Mouse (Mus musculus): ENCODE measurements around the gene Msh2.
A peak's percentile ranks its signal among the peaks of the same experiment; 100 is the strongest.
"Not testable (repeated sequence)": the region's sequence is repeated elsewhere in the genome, so short reads cannot be mapped to it uniquely, and the experiment has no call there.

Gene Msh2

DNA sequence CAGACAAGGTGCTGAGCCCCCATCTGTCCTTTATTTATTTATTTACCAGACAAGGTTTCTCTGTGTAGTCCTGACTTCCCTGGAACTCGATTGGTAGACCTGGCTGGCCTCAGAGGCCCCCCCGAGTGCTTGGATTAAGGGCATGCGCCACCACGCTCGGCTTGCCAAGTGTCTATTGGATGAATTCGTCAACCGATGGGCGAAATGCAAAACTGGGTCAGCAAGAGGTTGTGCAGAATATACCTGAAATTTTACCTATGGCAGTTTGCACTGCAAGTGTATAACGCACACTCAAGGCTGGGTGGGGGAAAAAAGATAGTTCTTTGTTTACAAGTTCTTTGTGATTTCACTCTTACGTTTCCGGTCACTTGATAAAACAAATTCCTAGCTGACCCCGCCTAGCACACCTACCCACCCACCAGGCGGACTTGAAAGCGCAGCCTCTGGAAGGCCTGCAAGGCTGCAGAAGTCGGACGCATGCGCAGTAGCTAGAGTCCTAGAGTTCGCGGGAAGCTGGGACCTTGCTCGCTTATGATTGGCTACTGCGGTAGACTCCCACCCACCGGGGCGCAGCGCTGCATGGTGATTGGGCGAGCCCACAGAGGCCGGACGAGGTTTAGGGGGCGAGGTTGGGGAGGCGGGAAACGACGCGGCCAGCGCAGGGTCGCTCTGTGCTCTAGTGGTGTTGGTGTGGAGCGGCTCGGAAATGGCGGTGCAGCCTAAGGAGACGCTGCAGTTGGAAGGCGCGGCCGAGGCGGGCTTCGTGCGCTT is at the start of gene Msh2:
TSS of gene Msh2 (plus strand) at position 441 of the 771 bp plus-strand sequence.
- DNase-seq: peak; percentile 97

- no peak for DNase-seq
Measured at GRCm38 (mm10) chr17:87625510-87626086, 46.5 kb upstream of the Msh2 start.

- DNase-seq: no peak
Measured at GRCm38 (mm10) chr17:87628144-87628543, 44.0 kb upstream of the Msh2 start.

DNA sequence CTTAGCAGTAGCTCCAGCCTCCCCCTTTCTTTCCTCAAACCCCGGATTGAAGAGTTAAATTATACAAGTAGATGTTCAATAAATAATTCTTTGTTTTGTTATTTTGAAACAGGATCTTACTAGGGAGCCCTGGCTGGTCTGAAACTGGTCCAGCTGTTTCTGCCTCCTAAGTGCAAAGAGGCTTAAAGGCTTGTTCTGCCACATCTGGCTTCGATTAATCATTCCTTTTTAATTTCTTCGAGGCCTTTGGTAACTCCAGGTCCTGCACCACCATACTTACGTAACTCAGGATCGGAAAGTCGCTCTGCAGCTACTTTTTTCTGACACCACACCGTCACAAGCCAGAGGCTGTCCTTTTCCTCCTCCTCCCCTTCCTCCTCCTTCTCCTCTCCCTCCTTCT is 43.4 kb upstream of the Msh2 start:
- DNase-seq: no peak

DNA sequence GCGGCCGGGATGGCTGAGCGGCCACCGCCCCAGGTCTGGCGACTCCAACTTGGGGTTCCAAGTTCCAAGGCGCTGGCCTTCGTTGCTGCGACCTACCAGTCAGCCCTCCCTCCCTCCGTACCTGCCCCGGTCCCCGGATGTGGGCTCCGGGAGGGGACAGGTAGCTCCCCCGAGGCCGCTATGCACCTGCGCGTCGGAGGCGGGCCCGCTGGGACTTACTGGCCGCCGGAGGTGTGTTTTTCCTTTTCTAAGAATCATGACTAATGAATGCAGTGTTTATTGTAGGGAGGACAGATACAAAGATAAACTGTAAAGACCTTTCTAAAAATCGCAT is 35.1 kb upstream of the Msh2 start:
- DNase-seq: no peak

- no peak for DNase-seq
Measured at GRCm38 (mm10) chr17:87639242-87639641, 32.9 kb upstream of the Msh2 start.

DNA sequence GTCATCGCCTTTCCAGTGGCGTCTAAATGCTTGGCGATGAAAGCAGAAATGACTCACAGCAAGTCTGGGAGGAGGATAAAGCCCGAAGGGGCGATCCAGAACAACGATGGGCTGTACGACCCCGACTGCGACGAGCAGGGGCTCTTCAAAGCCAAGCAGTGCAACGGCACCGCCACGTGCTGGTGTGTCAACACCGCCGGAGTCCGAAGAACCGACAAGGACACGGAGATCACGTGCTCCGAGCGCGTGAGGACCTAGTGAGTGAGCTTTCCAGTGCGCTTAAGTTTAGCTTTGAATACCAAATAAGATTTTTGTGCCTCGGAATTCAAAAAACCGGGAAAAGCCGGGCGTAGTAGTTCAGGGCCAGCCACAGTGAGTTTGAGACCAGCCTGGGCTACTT is 31.9 kb upstream of the Msh2 start:
- DNase-seq: no peak

- no peak for DNase-seq
Measured at GRCm38 (mm10) chr17:87641006-87641405, 31.1 kb upstream of the Msh2 start.

GRCm38 (mm10) chr17:87642744-87643143 is 29.4 kb upstream of the Msh2 start:
- DNase-seq: no peak

DNA sequence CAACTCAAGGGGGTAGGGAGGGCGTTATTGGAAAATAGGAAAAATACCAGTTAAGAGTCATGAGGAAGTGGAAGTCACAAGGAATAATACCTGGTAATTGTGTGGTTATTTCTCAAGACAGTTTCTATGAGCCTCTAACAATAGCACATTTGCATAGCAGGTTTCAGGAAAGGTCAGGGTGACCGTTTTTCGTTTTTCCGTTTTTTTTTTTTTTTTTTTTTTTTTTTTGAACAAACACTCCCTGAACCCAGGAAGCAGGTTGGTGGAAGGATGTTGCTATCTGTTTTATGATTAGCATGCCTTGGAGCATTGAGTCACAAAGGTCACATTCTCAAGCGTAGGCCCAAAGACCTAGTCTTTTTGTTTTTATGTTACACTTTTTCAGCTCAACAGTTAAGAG is 16.5 kb upstream of the Msh2 start:
- not testable (repeated sequence) for DNase-seq

DNA sequence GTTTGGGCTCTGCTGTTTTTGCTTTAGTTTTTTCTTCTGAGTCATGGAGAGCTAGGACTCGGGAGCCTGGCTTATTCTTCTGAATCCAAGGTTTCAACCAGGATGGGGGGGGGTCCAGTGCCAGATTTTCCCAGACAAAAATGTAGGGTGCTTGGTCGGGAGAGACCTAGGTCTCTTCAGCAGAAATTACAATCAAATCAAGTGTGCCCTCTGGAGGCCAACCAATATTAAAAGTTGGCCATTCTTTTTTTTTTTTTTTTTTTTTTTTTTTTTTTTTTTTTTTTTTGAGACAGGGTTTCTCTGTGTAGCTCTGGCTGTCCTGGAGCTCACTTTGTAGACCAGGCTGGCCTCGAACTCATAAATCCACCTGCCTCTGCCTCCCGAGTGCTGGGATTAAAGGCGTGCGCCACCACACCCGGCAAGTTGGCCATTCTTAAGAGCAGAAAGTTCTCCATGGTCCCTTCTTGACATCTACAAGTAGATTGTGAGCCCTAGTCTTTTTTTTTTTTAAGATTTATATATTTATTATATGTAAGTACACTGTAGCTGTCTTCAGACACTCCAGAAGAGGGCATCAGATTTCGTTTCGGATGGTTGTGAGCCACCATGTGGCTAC is 10.1 kb upstream of the Msh2 start:
- DNase-seq: not testable (repeated sequence)

GRCm38 (mm10) chr17:87664238-87664637 is 7.9 kb upstream of the Msh2 start:
- no peak for DNase-seq

- peak; percentile 46 for DNase-seq
Measured at GRCm38 (mm10) chr17:87665066-87665822, 6.9 kb upstream of the Msh2 start.

DNA sequence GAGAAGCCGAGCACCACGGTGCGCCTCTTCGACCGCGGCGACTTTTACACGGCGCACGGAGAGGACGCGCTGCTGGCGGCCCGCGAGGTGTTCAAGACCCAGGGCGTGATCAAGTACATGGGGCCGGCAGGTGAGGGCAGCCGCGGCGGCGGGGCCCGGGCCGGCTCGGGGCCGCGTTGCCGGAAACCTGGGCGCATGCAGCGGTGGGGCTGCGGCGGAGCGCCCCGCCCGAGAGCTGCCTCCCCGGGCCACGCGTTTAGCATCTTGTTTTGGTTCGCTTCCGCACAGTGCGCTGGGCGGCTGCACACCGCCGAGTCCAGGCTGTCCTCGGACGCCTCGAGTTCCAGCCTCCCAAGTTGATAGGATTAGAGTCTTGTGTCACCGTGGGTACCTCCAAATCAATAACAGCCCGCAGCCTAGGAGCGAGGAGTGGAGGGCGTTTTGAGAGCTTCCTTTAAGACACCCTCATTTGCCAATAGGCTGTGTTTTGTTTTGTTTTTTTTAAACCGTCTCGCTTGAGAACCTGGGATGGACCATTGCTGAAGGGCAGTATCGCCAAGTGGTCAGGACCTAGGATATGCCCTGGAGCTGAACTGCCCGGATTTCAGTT is 652 bp downstream of the Msh2 start:
- no peak for DNase-seq

DNA sequence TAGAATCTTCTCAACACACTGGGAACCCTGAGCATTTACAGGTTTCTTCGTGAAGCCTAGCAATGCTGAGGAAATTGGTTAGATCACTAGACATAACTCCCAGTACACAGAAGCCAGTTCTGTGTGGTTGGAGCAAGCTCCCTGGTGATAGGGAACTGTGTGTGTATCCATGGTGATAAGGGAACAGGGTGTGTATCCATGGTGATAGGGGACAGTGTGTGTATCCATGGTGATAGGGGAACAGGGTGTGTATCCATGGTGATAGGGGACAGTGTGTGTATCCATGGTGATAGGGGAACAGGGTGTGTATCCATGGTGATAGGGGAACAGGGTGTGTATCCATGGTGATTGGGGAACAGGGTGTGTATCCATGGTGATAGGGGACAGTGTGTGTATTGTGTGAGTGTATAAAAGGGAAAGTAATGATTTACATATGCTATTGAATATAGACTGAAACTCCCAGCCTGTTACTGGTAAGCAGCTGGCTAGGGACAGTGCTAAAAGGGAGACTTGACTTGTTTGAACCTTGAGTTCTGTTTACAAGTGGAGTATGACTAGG is 4.9 kb downstream of the Msh2 start:
- not testable (repeated sequence) for DNase-seq

- DNase-seq: no peak
Measured at GRCm38 (mm10) chr17:87677656-87678055, 5.5 kb downstream of the Msh2 start.

- no peak for DNase-seq
Measured at GRCm38 (mm10) chr17:87689217-87689616, 17.1 kb downstream of the Msh2 start.

- peak; percentile 46 for DNase-seq
Measured at GRCm38 (mm10) chr17:87691958-87692357, 19.8 kb downstream of the Msh2 start.

DNA sequence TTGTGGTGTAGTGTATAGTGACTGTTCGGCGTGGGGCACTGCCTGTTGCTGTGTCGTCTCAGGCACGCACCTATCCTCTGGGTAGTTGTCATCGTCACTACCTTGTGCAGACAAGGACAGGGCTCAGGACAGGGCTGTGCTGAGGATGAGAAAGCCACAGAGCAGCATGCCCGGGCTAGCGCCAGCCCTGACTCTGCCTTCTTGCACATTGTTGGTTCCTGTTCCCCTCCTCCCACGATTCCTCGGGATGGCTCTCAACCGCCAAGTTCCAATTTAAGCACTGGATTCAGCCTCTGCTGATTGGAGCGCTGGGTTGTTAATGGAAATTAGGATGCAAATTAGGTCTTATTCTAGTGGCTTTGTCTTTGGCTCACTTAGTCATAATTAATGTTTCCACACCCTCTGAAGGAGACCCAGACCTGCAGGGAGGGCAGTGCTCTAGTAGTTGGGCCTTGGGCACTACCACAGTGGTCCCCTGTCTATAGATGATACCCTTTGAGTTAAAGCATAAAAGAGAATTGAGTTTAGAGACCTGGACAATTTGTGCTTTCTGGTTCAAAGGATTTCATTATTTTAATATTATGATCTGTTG is 23.8 kb downstream of the Msh2 start:
- DNase-seq: no peak

DNA sequence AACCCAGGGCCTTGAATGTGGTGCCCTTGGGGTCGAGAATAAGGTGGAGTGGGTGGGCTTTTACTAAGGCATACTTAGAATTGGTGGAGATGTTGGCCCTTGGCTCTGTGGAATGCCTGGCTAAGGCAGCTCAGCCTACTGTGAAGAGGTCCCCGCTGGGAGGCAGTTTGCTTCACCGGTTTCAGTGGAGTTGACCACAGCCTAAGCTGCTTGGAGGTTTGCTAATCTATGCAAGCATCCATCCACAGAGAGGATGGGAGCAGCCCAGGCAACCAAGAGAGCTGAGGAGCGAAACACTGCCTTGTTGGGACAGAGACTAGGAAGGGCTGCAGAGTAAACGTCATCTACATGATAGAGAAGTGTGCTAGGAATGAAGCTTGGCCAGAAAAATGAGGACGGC is 24.7 kb downstream of the Msh2 start:
- no peak for DNase-seq

DNA sequence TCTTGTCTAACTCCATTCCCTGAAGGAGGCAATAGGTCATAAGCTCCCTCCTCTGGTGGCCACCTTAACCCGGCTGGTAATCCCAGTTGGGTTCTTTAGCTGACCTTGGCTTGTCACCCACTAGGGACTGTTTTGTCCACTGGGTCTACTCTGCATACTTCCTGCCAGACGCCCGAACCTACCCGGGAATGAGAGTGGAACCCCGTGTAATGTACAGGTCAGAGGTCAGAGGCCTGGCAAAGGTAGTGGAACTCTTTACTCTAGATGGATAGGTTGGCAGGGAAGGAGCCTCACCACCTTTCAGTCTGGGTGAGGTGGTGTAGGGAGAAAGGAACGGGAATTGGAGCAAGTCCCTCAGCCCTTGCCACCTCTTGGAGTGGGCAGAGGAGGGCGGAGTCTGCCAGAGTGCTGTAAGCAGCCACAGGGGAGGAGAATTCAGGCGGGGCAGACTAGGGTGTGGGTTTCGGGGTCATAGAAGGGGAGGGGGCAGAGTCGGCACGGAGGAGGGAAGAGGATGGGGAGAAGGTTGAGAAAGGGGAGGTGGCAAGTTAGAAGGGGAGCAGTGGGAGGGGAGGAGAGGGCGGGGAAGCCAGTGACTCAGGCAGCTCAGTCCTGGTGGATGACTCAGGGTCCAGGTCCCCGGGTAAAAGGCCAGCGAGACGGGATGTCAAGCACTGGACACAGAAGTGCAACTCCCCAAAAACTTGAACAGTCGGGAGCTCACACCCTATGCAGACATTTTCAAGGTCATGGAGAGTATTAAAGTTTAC is 27.1 kb downstream of the Msh2 start:
- no peak for DNase-seq

DNA sequence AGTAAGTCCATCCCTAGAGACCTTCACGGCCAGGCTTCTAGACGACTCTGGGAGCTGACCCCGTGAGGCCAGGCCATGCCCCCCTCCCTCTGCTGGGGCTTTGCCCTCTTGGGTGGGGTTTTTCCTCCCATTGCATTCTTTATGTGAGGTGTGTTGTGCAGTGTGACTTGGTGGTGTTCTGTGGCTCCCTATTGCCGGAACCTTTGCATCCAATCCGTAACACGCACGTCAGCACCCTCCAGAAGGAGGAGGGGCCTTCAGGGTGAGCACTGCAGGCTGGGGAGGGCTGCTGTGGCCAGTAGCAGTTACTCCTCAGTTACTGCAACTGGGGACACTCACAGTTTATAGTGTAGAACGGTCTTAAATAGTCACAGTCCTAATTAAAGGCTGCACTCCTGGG is 28.0 kb downstream of the Msh2 start:
- DNase-seq: no peak

Measured in layer of hippocampus, adult 9-11 months (tissue).